Mouse (Mus musculus): ENCODE data around the gene Dstyk. TPM values are rescaled to one million over a fixed set of nuclear protein-coding genes. Genes with fewer than 3 reads are reported as not detected.

Dstyk gene
- polyA plus RNA-seq, 1 experiment from 2014 or later, result 5.2 TPM

DNA sequence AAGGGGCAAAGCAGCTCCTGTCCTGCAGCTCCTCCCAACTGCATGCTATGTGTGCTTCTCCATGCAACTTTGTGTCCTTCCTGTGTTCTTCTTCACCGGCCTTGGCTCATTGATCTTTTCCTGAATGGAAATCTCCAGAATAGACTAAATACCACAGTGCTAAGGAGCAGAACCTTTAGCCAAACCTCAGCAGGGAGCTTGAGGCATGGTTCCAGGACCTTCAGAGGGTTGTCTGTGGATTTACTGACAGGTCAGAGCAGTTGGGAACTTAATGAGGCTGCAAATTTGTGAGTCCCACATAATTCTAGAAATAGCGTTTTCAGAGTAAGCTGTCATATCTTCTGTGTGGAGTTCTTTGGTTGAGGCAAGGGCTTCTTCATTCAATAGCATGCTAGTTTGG is 83.2 kb downstream of the Dstyk start:
- DNase-seq (ENCODE audit: low spot score) (no peak), ATAC-seq (ENCODE audit: low FRiP score, low TSS enrichment) (no peak)
- Histone ChIP-seq H3K36me3 (ENCODE audit: control insufficient read depth, insufficient read depth, low read length) (peaks cover 26% of the 10 kb centered on the region), H3K4me1 (replicated peaks; ENCODE audit: control insufficient read depth, insufficient read depth) (no peaks in the 10 kb centered on the region), H3K9ac (ENCODE audit: low read length) (no peak overlapping the region), H3K4me2 (replicated peaks; ENCODE audit: low read depth) (no peak overlapping the region), H3K4me3 (ENCODE audit: low read depth, low read length) (no peak overlapping the region), H3K27me3 (ENCODE audit: control insufficient read depth, insufficient read depth, low read length) (no peaks in the 10 kb centered on the region), H3K27ac (replicated peaks) (no peak overlapping the region), H3K9me3 (ENCODE audit: control insufficient read depth, low read length) (no peaks in the 10 kb centered on the region)
- TF ChIP-seq EP300 (optimal IDR thresholded peaks at IDR 0.05), result no peak
- no peak for TF ChIP-seq CTCF (IDR thresholded peaks at IDR 0.05; ENCODE audit: low read depth)
- WGBS, result 96% methylated on average over 2 of the region's 2 CpGs

DNA sequence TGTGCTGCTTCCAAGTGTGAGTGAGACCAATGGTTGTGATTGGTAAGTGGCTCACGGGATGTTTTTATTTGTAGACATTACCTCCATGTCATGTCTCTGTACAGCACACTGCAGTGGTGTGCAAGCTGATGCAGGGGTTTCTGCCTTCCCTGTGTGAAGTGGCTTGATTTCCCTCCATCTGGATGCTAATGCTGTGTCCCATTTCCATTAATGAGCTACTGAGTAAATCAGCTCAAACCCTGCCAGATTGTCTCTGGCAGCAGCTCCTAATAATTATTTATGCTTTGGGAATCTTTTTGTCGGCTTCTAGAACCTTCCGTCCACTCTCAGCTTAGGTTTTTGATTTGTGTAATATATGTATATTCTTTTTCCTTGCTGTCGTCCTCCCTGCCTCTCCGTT is 87.8 kb downstream of the Dstyk start:
- no peaks in the 10 kb centered on the region for H3K27me3 ChIP-seq (ENCODE audit: control insufficient read depth, insufficient read depth, low read length)
- no peak overlapping the region for H3K9ac ChIP-seq (ENCODE audit: low read length)
- H3K4me1 ChIP-seq (replicated peaks; ENCODE audit: control insufficient read depth, insufficient read depth), result no peaks in the 10 kb centered on the region
- H3K4me2 ChIP-seq (replicated peaks; ENCODE audit: low read depth), result no peak overlapping the region
- no peak for ATAC-seq (ENCODE audit: low FRiP score, low TSS enrichment)
- H3K36me3 ChIP-seq (ENCODE audit: control insufficient read depth, insufficient read depth, low read length), result peaks cover 29% of the 10 kb centered on the region
- H3K4me3 ChIP-seq (ENCODE audit: low read depth, low read length), result no peak overlapping the region
- no peak for DNase-seq (ENCODE audit: low spot score)
- H3K9me3 ChIP-seq (ENCODE audit: control insufficient read depth, low read length), result no peaks in the 10 kb centered on the region
- 85% methylated on average over 5 of the region's 5 CpGs for WGBS
- no peak overlapping the region for H3K27ac ChIP-seq (replicated peaks)
- no peak for TF ChIP-seq EP300 (optimal IDR thresholded peaks at IDR 0.05)
- TF ChIP-seq CTCF (IDR thresholded peaks at IDR 0.05; ENCODE audit: low read depth), result no peak

GRCm38 (mm10) chr1:132506058-132506457 is 88.7 kb downstream of the Dstyk start, which contains the start of gene Tmem81:
Gene Tmem81, plus strand, starts transcription at chr1:132506230.
- H3K4me3 ChIP-seq (ENCODE audit: low read depth, low read length), result no peak within 1 kb of the TSS
- H3K27me3 ChIP-seq (ENCODE audit: control insufficient read depth, insufficient read depth, low read length), result no peaks in the 10 kb centered on the region
- TF ChIP-seq CTCF (IDR thresholded peaks at IDR 0.05; ENCODE audit: low read depth) (no peak), EP300 (optimal IDR thresholded peaks at IDR 0.05) (no peak)
- H3K9me3 ChIP-seq (ENCODE audit: control insufficient read depth, low read length), result no peaks in the 10 kb centered on the region
- DNase-seq (ENCODE audit: low spot score) (no peak), ATAC-seq (ENCODE audit: low FRiP score, low TSS enrichment) (no peak)
- H3K36me3 ChIP-seq (ENCODE audit: control insufficient read depth, insufficient read depth, low read length), result peaks cover 24% of the 10 kb centered on the region
- H3K4me2 ChIP-seq (replicated peaks; ENCODE audit: low read depth), result no peak within 1 kb of the TSS
- no peaks in the 10 kb centered on the region for H3K4me1 ChIP-seq (replicated peaks; ENCODE audit: control insufficient read depth, insufficient read depth)
- H3K9ac ChIP-seq (ENCODE audit: low read length), result no peak within 1 kb of the TSS
- no peak within 1 kb of the TSS for H3K27ac ChIP-seq (replicated peaks)
- 91% methylated on average over 7 of the region's 7 CpGs for WGBS

- Histone ChIP-seq H3K9me3 (ENCODE audit: control insufficient read depth, low read length) (no peaks in the 10 kb centered on the region), H3K27me3 (ENCODE audit: control insufficient read depth, insufficient read depth, low read length) (no peaks in the 10 kb centered on the region), H3K9ac (ENCODE audit: low read length) (no peak overlapping the region), H3K4me2 (replicated peaks; ENCODE audit: low read depth) (no peak overlapping the region), H3K4me3 (ENCODE audit: low read depth, low read length) (no peak overlapping the region), H3K36me3 (ENCODE audit: control insufficient read depth, insufficient read depth, low read length) (peaks cover 24% of the 10 kb centered on the region), H3K27ac (replicated peaks) (no peak overlapping the region), H3K4me1 (replicated peaks; ENCODE audit: control insufficient read depth, insufficient read depth) (no peaks in the 10 kb centered on the region)
- no peak for DNase-seq (ENCODE audit: low spot score)
- no peak for TF ChIP-seq CTCF (IDR thresholded peaks at IDR 0.05; ENCODE audit: low read depth)
- no peak for TF ChIP-seq EP300 (optimal IDR thresholded peaks at IDR 0.05)
- ATAC-seq (ENCODE audit: low FRiP score, low TSS enrichment), result no peak
- WGBS, result 95% methylated on average over 7 of the region's 7 CpGs
Observed at GRCm38 (mm10) chr1:132506656-132507055, 89.3 kb downstream of the Dstyk start.

GRCm38 (mm10) chr1:132509771-132510170 is 92.4 kb downstream of the Dstyk start:
- H3K4me1 ChIP-seq (replicated peaks; ENCODE audit: control insufficient read depth, insufficient read depth), result no peaks in the 10 kb centered on the region
- no peak overlapping the region for H3K9ac ChIP-seq (ENCODE audit: low read length)
- H3K9me3 ChIP-seq (ENCODE audit: control insufficient read depth, low read length), result no peaks in the 10 kb centered on the region
- H3K4me2 ChIP-seq (replicated peaks; ENCODE audit: low read depth), result no peak overlapping the region
- no peak overlapping the region for H3K27ac ChIP-seq (replicated peaks)
- TF ChIP-seq EP300 (optimal IDR thresholded peaks at IDR 0.05), result no peak
- no peak for TF ChIP-seq CTCF (IDR thresholded peaks at IDR 0.05; ENCODE audit: low read depth)
- 74% methylated on average over 5 of the region's 5 CpGs for WGBS
- no peak overlapping the region for H3K4me3 ChIP-seq (ENCODE audit: low read depth, low read length)
- H3K36me3 ChIP-seq (ENCODE audit: control insufficient read depth, insufficient read depth, low read length), result peaks cover 18% of the 10 kb centered on the region
- ATAC-seq (ENCODE audit: low FRiP score, low TSS enrichment), result no peak
- DNase-seq (ENCODE audit: low spot score), result no peak
- no peaks in the 10 kb centered on the region for H3K27me3 ChIP-seq (ENCODE audit: control insufficient read depth, insufficient read depth, low read length)

GRCm38 (mm10) chr1:132511521-132511920 is 94.2 kb downstream of the Dstyk start:
- Histone ChIP-seq H3K27me3 (ENCODE audit: control insufficient read depth, insufficient read depth, low read length) (no peaks in the 10 kb centered on the region), H3K36me3 (ENCODE audit: control insufficient read depth, insufficient read depth, low read length) (peaks cover 10% of the 10 kb centered on the region), H3K4me1 (replicated peaks; ENCODE audit: control insufficient read depth, insufficient read depth) (no peaks in the 10 kb centered on the region), H3K4me2 (replicated peaks; ENCODE audit: low read depth) (no peak overlapping the region), H3K27ac (replicated peaks) (no peak overlapping the region), H3K9ac (ENCODE audit: low read length) (no peak overlapping the region), H3K4me3 (ENCODE audit: low read depth, low read length) (no peak overlapping the region), H3K9me3 (ENCODE audit: control insufficient read depth, low read length) (no peaks in the 10 kb centered on the region)
- DNase-seq (ENCODE audit: low spot score), result no peak
- ATAC-seq (ENCODE audit: low FRiP score, low TSS enrichment), result no peak; the same call in 1 of the 2 replicates
- TF ChIP-seq EP300 (optimal IDR thresholded peaks at IDR 0.05) (no peak), CTCF (IDR thresholded peaks at IDR 0.05; ENCODE audit: low read depth) (no peak)
- 44% methylated on average over 8 of the region's 8 CpGs for WGBS

Measured in stomach, postnatal 0 days (tissue).